Mouse (Mus musculus): ENCODE results near the gene Serpinb1b.

Gene Serpinb1b

GRCm38 (mm10) chr13:33091306-33091705 lies 12.9 kb downstream of the Serpinb1b start:
- no peak for DNase-seq (ENCODE audit: low spot score)

- DNase-seq (ENCODE audit: low spot score), result no peak
Observed at GRCm38 (mm10) chr13:33095575-33095974, 17.2 kb downstream of the Serpinb1b start.

- no peak for DNase-seq (ENCODE audit: low spot score)
Observed at GRCm38 (mm10) chr13:33105626-33106025, 27.3 kb downstream of the Serpinb1b start.

- no peak for DNase-seq (ENCODE audit: low spot score)
Observed at GRCm38 (mm10) chr13:33113054-33113453, 34.7 kb downstream of the Serpinb1b start.

GRCm38 (mm10) chr13:33137717-33138116 lies 59.3 kb downstream of the Serpinb1b start:
- no peak for DNase-seq (ENCODE audit: low spot score)

- no peak for DNase-seq (ENCODE audit: low spot score)
Observed at GRCm38 (mm10) chr13:33141435-33141834, 63.1 kb downstream of the Serpinb1b start.
